Mouse (Mus musculus) liver, embryonic 14.5 days (tissue): Measurements from ENCODE around the gene Zfp655.

Experiments used
- CTCF ChIP-seq: IDR thresholded peaks from 2 replicates; pipeline ENCODE4 v1.5.1; 2016; ENCODE audit warnings: antibody characterized with exemption, low read depth, control low read depth
- EP300 ChIP-seq: IDR thresholded peaks from 2 replicates; pipeline ENCODE4 v1.6.1; 2016; ENCODE audit warnings: antibody characterized with exemption, low read depth

DNA sequence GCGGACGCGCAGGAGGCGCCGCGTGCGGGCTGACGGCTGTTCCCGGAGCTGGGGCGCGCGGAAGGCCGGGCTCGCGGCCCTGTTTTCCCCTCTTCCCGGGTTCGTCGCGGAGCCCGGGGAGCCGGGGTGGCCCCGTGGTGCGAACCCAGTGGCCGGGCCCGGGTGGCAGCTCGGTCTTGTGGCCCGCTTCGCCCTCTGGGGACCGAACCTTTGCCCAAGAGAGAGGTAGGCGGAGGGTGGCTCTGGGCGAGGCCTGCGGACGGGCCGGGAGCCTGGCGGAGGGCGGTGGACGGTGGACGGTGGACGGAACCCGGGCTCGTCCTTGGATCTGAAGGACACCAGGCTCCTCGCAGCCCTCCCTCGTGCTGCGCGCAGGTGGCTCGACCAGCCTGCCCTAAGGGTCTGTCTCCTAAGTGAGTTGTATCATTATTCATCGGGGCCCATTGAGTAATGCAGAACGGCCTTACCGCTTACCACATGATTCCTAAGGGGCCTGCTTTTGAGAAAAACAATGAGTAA lies 437 bp downstream of the Zfp655 start:
- TF ChIP-seq CTCF = no peak
- no peak for TF ChIP-seq EP300
